Mouse (Mus musculus): Measurements from ENCODE around the gene Pgap1. TPM values are rescaled to one million over a fixed set of nuclear protein-coding genes. Genes with fewer than 3 reads are reported as not detected.
A peak's percentile ranks its signal among the peaks of the same experiment; 100 is the strongest.

The Pgap1 gene
- total RNA-seq (2017) = 156 and 159 TPM in 2 replicates

DNA sequence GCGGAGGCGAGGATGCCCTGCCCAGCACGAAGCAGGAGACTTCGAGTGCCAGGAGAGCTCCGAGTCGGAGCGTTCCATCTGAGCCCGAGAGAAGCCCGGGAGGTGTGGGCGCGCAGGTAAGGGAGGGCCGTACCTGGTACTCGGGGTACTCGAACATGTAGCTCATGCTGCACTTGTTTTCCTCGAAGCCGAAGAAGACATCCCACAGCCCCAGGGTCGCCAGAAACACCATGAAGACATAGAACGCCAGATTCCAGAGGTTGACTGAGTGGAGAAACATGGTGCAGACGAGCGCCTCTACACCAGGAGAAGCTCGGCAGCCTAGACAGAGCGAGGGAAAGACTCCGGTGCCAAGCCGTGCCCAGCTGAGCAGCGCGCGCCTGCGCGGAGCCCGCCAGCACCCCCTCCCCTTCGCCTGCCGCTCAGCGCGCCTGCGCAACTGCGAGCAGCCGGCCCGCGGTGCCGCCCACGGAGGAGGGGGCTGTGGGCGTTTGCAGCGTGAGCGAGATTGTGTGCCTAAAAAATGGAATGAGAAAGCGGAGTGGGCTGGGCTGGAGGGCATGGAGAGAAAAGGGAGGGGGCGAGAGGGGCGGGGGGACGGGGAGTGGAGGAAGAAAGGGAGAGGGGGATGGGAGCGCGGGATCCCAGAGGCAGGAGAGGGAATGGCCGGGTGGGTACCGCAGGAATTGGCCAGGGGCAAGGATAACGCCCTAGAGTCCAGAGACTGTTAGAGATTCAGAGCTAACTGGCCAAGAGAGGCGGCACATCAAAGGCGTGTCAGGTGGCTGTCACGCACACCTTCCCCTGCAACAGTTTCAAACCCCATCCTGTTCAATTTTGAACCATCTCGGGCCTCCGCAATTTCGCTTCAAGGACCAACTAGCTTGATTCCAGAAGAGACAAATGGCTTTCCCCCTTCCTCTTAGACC is at the start of gene Pgap1:
Gene Pgap1 (minus strand): TSS at position 384 of the 929 bp plus-strand sequence.
- ATAC-seq (ENCODE audit: extremely low read depth, insufficient number of reproducible peaks, low FRiP score, poor library complexity, severe bottlenecking) = peak; percentile 80

DNA sequence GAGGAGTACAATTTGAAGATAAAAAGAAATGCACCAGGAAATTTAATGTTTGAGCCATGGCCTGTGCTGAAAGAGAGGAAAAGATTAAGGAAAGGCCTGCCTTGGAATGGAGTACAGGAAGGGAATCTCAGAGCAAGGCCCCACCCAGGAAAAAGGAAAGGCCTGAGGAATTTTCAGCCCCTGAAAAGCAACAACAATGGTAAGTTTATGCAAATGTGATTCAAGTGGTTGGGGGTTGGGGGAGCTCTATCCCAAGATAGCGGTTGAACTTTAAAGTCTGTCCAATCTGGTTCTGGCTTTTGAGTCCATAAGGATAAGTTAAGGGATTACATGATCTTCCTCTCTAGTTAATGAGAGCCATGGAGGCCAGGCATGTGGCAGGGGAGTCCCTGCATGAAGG is 49.5 kb upstream of the Pgap1 start:
- no peak for ATAC-seq (ENCODE audit: extremely low read depth, insufficient number of reproducible peaks, low FRiP score, poor library complexity, severe bottlenecking)

GRCm38 (mm10) chr1:54601692-54602091 is 44.2 kb upstream of the Pgap1 start:
- ATAC-seq (ENCODE audit: extremely low read depth, insufficient number of reproducible peaks, low FRiP score, poor library complexity, severe bottlenecking) = no peak

- no peak for ATAC-seq (ENCODE audit: extremely low read depth, insufficient number of reproducible peaks, low FRiP score, poor library complexity, severe bottlenecking)
Observed at GRCm38 (mm10) chr1:54600275-54600674, 42.8 kb upstream of the Pgap1 start.

DNA sequence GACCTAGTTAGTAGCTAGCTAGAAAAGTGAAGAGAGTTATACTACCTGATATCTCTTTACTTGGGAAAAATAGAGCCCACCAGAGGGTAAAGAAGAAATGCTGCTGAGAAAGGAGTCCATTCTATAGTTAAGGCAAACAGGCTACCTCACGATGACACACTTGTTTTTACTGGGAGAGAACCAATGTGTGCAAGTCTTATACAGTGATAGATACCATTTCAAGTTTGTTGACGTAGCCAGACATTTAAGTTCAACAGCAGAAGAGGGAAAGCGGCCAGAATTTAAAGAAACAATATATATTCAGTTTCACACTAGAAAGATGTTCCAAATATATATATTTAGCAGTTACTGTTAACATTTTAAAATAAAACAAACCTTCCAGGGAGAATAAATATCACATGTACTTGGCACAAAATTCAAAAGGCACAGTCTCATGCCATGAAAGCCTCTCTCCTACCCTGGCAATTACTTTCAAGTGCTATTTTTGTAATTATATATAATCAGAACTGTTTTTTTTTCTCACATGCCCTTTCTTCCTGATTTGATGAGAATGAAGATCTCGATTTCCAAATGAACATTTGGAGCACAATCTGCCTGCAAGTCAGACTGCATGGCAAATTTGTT is 40.2 kb upstream of the Pgap1 start:
- no peak for ATAC-seq (ENCODE audit: extremely low read depth, insufficient number of reproducible peaks, low FRiP score, poor library complexity, severe bottlenecking)

DNA sequence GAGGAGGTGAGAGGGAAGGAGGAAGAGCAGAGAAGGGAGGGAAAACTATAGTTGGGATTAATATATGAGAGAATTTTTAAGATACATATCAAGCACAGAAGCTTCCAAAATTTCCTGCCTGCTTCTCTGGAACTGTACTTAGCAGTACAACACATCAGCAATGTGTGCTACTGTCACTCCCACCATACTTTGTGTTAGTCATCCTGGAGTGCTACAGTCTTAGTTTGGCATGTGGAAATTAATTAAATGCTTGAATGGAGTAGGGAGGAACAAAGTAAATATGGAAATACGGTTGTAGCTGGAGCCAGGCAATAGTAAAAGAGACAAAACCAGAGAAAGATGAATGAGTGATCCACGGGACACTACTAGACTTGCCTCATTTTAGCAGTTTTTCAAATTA is 38.7 kb upstream of the Pgap1 start:
- no peak for ATAC-seq (ENCODE audit: extremely low read depth, insufficient number of reproducible peaks, low FRiP score, poor library complexity, severe bottlenecking)

GRCm38 (mm10) chr1:54587076-54587475 is 29.6 kb upstream of the Pgap1 start:
- no peak for ATAC-seq (ENCODE audit: extremely low read depth, insufficient number of reproducible peaks, low FRiP score, poor library complexity, severe bottlenecking)

- ATAC-seq (ENCODE audit: extremely low read depth, insufficient number of reproducible peaks, low FRiP score, poor library complexity, severe bottlenecking) = peak; percentile 14; the same call in 1 of the 2 replicates
Observed at GRCm38 (mm10) chr1:54585971-54586555, 28.6 kb upstream of the Pgap1 start.

GRCm38 (mm10) chr1:54585278-54585846 is 27.9 kb upstream of the Pgap1 start:
- peak; percentile 89 for ATAC-seq (ENCODE audit: extremely low read depth, insufficient number of reproducible peaks, low FRiP score, poor library complexity, severe bottlenecking)

GRCm38 (mm10) chr1:54584588-54585277 is 27.2 kb upstream of the Pgap1 start:
- ATAC-seq (ENCODE audit: extremely low read depth, insufficient number of reproducible peaks, low FRiP score, poor library complexity, severe bottlenecking) = no peak

DNA sequence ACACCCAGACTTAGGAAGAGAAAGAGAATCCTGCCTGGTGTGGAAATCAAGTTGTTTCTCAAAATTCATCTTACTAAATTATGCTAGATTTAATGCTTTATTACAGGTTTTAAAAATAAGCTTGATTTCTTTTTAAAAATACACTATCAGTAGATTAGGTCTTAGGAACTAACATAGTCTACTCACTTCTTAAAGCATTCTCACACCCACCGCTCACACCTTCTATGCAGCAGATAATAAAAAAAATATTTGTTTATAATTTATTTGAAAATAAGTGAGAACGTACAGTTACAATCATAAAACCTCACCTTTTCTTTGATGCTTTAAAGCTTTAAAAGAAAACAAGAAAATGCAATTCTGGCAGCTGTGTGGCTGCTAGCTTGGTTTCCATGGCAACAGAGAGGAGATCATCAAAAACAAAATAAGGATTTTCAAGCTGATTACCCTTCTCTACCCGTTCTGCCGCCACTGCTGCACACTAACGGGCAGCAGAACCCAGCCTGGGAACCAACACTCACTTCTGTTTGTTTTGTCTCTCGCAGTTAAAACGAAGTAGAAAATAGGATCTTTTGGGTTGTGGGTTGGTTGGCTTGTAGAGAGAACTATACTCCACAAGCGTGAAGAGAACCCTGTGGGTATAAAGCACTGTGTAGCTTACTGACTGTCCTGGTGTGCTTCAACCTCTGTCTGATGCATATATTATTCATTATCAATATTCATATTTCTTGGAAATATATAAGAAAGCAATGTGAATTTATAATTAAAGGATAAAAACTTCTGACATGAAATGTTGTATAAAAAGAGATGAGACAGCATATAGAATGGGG is 21.1 kb upstream of the Pgap1 start:
- ATAC-seq (ENCODE audit: extremely low read depth, insufficient number of reproducible peaks, low FRiP score, poor library complexity, severe bottlenecking) = peak; percentile 75

- peak; percentile 69; the same call in 1 of the 2 replicates for ATAC-seq (ENCODE audit: extremely low read depth, insufficient number of reproducible peaks, low FRiP score, poor library complexity, severe bottlenecking)
Observed at GRCm38 (mm10) chr1:54569102-54569501, 11.6 kb upstream of the Pgap1 start.

DNA sequence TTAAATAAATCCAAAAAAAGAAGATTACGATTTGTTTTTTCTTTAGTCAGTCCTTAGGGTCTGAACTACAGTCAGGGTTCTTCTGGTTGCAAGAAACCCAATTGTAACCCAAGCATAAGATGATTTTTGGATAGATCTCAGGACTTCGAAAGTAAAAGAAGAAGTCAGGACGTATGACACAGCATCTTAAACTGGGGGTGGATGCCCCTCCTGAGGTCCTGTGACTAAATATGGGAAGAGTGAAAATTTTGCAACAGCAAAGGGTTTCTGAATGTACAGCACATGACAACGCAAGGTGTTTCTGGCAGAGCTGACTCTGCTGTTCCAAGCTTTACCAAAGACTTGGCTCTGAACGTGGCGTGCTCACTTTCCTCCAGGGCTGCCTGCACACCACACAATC is 6.4 kb upstream of the Pgap1 start:
- peak; percentile 46; the same call in 1 of the 2 replicates for ATAC-seq (ENCODE audit: extremely low read depth, insufficient number of reproducible peaks, low FRiP score, poor library complexity, severe bottlenecking)

DNA sequence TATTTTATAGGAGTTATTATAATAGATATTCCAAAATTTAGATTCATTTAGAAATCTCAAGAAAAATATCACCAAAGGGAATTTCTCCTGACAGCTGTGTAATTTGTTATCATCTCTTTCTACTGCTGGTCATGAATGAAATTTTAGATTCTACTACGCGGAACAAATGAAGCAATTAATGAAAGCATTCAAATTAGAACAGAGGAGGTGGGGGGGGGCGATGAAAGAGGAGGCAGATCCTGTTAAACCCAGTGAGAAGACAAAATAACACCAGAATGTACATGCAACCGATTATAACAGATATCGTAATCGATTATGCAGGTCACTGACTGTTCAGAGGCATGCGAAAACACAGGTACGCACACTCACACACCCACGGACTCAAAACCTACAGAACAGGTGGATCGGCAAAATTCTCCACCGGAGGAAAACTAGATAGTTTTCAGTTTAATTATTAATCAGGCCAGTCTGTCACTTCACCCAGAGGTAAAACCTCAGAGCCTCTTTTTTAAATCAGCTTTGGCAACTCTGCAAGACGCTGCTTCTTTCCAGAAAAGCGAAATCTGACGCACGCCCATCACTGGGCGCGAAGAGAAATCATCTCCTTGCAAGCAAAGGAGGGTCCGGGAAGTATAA is 780 bp downstream of the Pgap1 start:
- ATAC-seq (ENCODE audit: extremely low read depth, insufficient number of reproducible peaks, low FRiP score, poor library complexity, severe bottlenecking) = no peak

- ATAC-seq (ENCODE audit: extremely low read depth, insufficient number of reproducible peaks, low FRiP score, poor library complexity, severe bottlenecking) = no peak
Observed at GRCm38 (mm10) chr1:54555364-54556140, 1.9 kb downstream of the Pgap1 start.

- ATAC-seq (ENCODE audit: extremely low read depth, insufficient number of reproducible peaks, low FRiP score, poor library complexity, severe bottlenecking) = no peak
Observed at GRCm38 (mm10) chr1:54552621-54553020, 4.9 kb downstream of the Pgap1 start.

- no peak for ATAC-seq (ENCODE audit: extremely low read depth, insufficient number of reproducible peaks, low FRiP score, poor library complexity, severe bottlenecking)
Observed at GRCm38 (mm10) chr1:54545200-54545599, 12.3 kb downstream of the Pgap1 start.

All from neutrophil, adult 5-6 weeks (primary cell).